Mouse (Mus musculus) erythroblast, embryonic 14.5 days (primary cell): ENCODE data around the gene Usp21. TPM values are rescaled to one million over a fixed set of nuclear protein-coding genes. Genes with fewer than 3 reads are reported as not detected.
"Not testable (repeated sequence)": the region's sequence is repeated elsewhere in the genome, so short reads cannot be mapped to it uniquely, and the experiment has no call there.

Experiments
- H3K27me3 ChIP-seq: 2 replicates; pipeline ENCODE4 v1.6.1; 2012; ENCODE audit warnings: inconsistent platforms; ENCODE audit not compliant: control insufficient read depth
- H3K36me3 ChIP-seq: 2 replicates; pipeline ENCODE4 v1.6.1; 2012; ENCODE audit warnings: mild to moderate bottlenecking, inconsistent platforms; ENCODE audit not compliant: control insufficient read depth
- H3K4me1 ChIP-seq: 2 replicates; pipeline ENCODE4 v1.6.1; 2012; ENCODE audit warnings: inconsistent platforms; ENCODE audit not compliant: control insufficient read depth
- H3K4me3 ChIP-seq: replicated peaks from 2 replicates; pipeline ENCODE3; 2012; ENCODE audit warnings: moderate library complexity, mild to moderate bottlenecking, inconsistent platforms
- H3K9me3 ChIP-seq: 2 replicates; pipeline ENCODE4 v1.6.1; 2012; ENCODE audit warnings: low read length, inconsistent platforms, mixed read lengths; ENCODE audit not compliant: control insufficient read depth
- GATA1 ChIP-seq: IDR thresholded peaks from 2 replicates; pipeline ENCODE4 v1.6.1; 2012; ENCODE audit warnings: low read length, inconsistent platforms, mixed read lengths
- TAL1 ChIP-seq: IDR thresholded peaks from 3 replicates; pipeline ENCODE4 v1.6.1; 2012; ENCODE audit warnings: low read length, inconsistent platforms, mixed read lengths
- polyA plus RNA-seq: library from polyadenylated mRNA; stranded (reverse); fragments of >175 nt; gene quantifications from 2 replicates; pipeline ENCODE4 v1.2.3, GENCODE M21; 2012

Gene Usp21
- polyA plus RNA-seq: 8.4 and 13.0 TPM in 2 replicates

DNA sequence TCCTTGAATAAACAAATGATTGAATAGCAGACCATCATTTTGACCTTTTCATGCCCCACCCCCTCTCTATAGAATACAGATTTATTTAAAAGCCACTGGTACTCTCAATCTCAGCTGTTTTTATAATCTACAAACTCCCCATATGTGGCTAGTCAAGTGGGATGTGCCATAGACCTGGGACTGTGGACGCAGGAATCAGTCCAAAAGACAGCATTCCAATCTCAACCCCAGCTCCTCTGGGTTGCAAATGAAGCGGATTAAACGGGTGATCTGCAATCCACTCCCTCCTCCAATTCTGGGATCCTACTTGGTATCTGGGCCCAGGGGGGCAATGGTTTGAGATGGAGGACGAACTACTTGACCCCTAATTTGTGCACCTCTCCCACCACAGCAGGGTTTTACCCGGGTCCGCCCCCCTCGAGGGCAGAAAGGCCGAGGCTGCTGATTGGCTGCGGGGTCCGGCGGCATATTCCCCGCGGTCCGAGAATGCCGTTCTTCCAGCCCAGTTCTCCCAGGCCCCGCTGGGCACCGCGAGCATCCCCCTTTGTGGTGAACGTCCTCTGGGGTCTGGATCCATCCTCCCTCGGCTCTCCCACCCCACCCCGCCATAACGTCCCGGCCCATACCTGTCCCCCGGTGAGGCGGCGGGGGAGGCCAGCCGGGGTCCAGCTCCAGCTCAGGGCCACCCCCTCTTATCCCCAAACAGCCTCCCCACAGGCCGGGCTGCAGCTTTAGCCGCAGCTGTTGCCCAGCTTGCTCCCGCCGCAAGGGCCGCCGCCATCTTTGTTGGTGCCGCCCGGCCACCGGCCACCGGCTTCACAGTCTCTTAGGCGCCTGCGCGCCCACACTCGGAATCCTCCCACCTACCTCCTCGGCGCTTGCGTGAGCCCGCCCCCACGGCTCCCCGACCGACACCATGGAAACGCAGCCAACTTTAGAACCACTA lies at the start of gene Usp21:
Usp21 (minus strand) TSS at position 856 of the 946 bp plus-strand sequence.
- H3K4me1 ChIP-seq: peaks cover 75% of the 10 kb centered on the region
- peaks cover 69% of the 10 kb centered on the region for H3K36me3 ChIP-seq
- TF ChIP-seq GATA1 (no peak), TAL1 (no peak)
- no peaks in the 10 kb centered on the region for H3K27me3 ChIP-seq
- H3K4me3 ChIP-seq: peak within 1 kb of the TSS; percentile 88
- H3K9me3 ChIP-seq: 0 out of 2 replicates have a peak, but pooled peaks cover under 1% of the 10 kb centered on the region

DNA sequence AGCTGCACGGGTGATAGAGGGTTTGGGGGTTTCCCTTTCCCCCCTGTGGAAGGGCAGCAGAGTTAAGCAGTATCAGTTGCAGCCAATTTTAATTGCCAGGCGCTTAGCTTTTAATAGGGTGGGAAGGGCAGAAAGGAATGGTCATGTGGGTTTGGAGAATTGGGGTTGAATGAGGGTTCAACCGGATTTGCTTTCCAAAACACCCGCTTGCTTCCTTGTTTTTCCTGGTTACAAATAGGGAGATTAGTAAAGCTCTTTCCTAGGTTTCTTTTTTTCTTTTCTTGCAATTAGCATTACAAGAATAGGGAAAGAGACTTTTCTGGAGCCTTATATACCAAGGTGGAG lies 42.4 kb upstream of the Usp21 start:
- no peaks in the 10 kb centered on the region for H3K27me3 ChIP-seq
- H3K9me3 ChIP-seq: no peaks in the 10 kb centered on the region
- TF ChIP-seq GATA1 (no peak), TAL1 (no peak)
- peaks cover 52% of the 10 kb centered on the region for H3K4me1 ChIP-seq
- peaks cover 39% of the 10 kb centered on the region for H3K36me3 ChIP-seq
- peak overlapping the region; percentile 99 for H3K4me3 ChIP-seq

DNA sequence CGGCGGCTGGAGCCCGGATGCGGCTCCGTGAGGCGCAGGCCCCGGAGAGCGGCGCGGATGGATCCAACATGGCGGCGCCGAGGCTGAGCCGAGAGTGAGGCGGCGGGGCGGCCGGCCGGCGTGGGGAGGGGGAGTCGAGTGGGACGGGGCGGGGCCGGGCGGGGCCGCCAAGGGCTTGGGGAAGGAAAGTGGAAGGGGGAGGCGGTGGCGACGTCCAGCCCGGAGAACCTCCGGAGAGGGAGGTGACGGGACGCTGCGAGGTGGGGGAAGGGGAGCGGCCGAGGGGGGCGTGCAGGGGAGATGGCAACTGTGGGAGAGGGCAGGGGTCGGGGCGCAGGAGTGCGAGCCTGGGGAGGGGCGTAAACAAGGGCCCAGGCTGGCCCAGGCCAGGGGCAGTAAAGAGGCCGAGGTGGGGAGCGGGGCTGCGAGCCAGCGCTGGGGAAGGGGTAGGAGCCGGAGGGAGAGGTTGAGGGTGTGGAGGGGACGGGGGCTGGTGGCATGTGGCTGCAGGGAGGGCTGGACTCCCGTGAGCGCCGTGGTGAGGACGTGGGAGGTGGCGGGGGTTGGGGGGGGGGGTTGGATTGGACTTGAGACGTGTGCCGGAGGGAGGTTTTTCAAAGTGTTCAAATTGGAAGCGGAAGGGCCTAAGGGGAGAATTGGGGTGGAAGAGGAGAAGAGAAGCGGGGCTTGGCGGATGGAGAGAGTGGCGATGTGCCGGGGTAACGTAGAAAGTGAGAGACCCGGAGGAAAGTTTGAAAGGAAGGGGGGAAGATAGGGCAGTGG lies 41.8 kb upstream of the Usp21 start:
- H3K4me3 ChIP-seq: peak overlapping the region; percentile 99
- H3K27me3 ChIP-seq: no peaks in the 10 kb centered on the region
- TF ChIP-seq TAL1 (no peak), GATA1 (no peak)
- H3K4me1 ChIP-seq: peaks cover 52% of the 10 kb centered on the region
- H3K36me3 ChIP-seq: peaks cover 41% of the 10 kb centered on the region
- no peaks in the 10 kb centered on the region for H3K9me3 ChIP-seq

DNA sequence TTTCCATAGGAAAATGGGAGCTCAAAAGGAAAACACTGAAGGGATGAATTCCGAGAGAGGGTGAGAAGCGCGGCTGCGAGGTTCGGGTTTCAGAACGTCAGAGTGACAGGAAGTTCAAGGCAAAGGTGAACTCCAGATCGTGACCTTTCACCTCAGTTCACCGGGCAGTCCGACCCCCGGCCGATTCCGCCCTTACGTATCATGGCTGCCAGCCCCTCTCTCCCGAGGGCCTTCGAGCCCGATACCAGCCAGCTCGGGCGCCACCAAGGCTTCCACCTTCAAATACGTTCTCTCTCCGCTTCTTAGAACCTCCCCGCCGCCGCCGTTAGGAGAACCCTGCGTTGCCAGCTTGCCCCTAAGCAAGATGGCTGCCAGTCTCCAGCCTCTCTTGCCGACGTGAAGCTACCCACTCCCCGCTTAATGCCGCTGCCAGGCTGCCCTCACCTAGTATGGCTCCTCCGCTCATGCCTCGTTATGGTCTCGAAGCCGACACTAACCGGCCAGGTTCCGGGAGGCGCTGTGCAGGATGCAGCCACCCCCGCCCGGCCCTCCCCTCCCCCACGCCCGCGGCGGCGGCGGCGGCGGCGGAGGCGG lies 41.1 kb upstream of the Usp21 start, which contains the start of gene Dedd:
Dedd (plus strand) TSS at position 307 of the 594 bp plus-strand sequence.
- Histone ChIP-seq H3K27me3 (no peaks in the 10 kb centered on the region), H3K4me1 (peaks cover 52% of the 10 kb centered on the region), H3K4me3 (peak within 1 kb of the TSS; percentile 99), H3K36me3 (peaks cover 38% of the 10 kb centered on the region), H3K9me3 (no peaks in the 10 kb centered on the region)
- no peak for TF ChIP-seq GATA1
- TF ChIP-seq TAL1: no peak

DNA sequence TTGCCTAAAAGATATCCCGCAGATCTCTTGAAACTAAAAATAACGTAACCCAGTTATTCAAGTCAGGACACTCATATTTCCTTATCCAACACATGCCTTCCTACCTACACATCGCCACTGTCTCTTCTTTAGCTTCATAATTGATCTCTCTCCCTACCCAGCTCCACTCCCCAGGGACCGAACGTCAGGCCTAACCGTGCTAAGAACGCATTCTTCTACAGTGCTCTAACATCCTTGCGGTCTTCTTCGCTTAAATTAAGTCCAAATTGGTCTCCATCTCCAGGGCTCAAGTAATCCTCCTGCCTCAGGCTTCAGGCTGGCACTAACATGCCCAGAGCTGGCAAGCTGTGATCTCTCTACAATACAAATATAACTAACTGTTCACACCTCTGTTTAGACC lies 40.5 kb upstream of the Usp21 start:
- Histone ChIP-seq H3K9me3 (no peaks in the 10 kb centered on the region), H3K4me1 (peaks cover 48% of the 10 kb centered on the region), H3K36me3 (peaks cover 34% of the 10 kb centered on the region), H3K27me3 (no peaks in the 10 kb centered on the region), H3K4me3 (peak overlapping the region; percentile 99)
- no peak for TF ChIP-seq GATA1
- no peak for TF ChIP-seq TAL1

DNA sequence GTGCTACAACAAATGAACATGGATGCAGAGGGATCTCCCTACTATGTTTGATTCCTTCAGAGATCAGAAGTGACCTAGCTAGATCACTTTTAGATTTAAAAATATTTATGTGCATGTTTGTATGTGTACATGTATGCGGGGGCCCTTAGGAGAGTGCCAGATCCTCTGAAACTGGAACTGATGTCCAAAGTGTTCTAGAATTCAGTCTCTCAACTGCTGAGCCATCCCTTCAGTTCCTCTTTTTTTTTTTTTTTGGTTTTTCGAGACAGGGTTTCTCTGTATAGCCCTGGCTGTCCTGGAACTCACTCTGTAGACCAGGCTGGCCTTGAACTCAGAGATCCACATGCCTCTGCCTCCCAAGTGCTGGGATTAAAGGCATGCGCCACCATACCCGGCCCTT lies 38.8 kb upstream of the Usp21 start:
- not testable (repeated sequence) for H3K4me3 ChIP-seq, H3K27me3 ChIP-seq, H3K9me3 ChIP-seq
- peaks cover 46% of the 10 kb centered on the region for H3K4me1 ChIP-seq
- peaks cover 27% of the 10 kb centered on the region for H3K36me3 ChIP-seq

DNA sequence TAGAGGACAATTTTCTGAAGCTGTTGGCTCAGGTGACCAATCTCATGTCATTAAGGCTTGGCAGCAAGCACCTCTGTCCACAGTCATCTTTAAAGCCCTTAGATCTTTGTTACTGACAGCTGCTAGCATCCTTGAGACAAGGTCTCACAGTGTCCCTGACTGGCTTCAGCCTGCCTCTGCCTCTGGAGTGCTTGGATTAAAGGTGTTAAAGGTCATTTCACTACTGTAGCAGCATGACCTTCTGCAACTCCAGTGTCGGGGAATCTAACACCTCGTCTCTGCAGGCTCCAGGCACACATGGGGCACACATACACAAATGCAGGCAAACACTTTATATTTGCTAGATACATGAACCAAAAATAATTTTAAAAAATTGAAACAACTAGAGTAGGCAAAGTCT lies 37.8 kb upstream of the Usp21 start:
- Histone ChIP-seq H3K9me3 (no peaks in the 10 kb centered on the region), H3K36me3 (peaks cover 27% of the 10 kb centered on the region), H3K27me3 (no peaks in the 10 kb centered on the region), H3K4me1 (peaks cover 40% of the 10 kb centered on the region), H3K4me3 (no peak overlapping the region)
- TF ChIP-seq TAL1 (no peak), GATA1 (no peak)

DNA sequence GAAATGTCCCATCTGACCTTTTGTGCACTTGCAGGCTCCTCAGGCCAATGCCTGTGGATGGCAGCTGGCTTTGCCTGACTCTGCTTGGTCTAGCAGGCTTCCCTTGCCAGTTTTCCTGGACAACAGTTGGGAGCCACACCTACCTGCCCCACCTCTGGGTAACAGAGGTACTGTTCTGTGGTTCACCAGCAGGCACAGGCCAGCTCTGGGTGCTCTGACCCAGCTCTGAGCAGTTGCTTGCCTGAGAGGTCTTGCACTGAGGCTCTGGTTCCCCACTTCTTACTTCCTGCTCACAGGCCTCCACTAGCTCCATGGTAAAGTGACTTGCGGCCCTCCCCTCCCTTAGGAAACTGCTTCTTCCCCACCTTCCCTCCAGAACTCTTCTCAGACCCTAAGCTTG lies 34.2 kb upstream of the Usp21 start:
- Histone ChIP-seq H3K4me3 (no peak overlapping the region), H3K9me3 (no peaks in the 10 kb centered on the region), H3K4me1 (peaks cover 17% of the 10 kb centered on the region), H3K36me3 (peaks cover 25% of the 10 kb centered on the region), H3K27me3 (peaks cover 7% of the 10 kb centered on the region; the same call in 1 of the 2 replicates)
- no peak for TF ChIP-seq GATA1
- no peak for TF ChIP-seq TAL1

DNA sequence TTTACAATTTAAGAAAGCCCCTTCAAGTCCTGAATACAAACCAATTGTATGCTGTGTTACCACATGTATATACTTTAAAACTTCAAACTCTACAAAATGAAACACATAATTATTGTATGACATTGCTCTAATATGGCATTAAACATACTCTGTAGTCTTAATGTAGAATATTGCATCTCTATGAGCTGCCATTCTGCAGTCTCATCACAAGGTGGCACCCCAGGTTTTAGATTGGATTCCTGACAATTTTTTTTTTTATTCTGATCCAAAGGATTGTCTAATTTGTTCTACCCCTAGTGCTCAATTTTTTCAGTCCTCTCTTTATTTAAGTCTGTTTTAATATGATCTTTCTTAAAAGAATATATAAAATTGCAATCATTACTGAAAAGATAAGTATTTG lies 33.6 kb upstream of the Usp21 start:
- no peak for TF ChIP-seq GATA1
- no peak for TF ChIP-seq TAL1
- Histone ChIP-seq H3K36me3 (peaks cover 24% of the 10 kb centered on the region), H3K4me3 (no peak overlapping the region), H3K9me3 (no peaks in the 10 kb centered on the region), H3K27me3 (peaks cover 7% of the 10 kb centered on the region; the same call in 1 of the 2 replicates), H3K4me1 (peaks cover 15% of the 10 kb centered on the region)
